Mouse (Mus musculus): ENCODE measurements around the gene Atp4b. TPM values are rescaled to one million over a fixed set of nuclear protein-coding genes. Genes with fewer than 3 reads are reported as not detected.

Atp4b gene
- polyA plus RNA-seq, 1 experiment from 2014 or later = not detected

GRCm38 (mm10) chr8:13353155-13353833, 43.3 kb downstream of the Atp4b start:
- WGBS = 90% methylated on average over 9 of the region's 9 CpGs
- DNase-seq (ENCODE audit: low spot score) (no peak), ATAC-seq (replicated peaks; ENCODE audit: insufficient number of reproducible peaks, low FRiP score, low TSS enrichment, low read depth) (no peak)
- peaks cover 31% of the 10 kb centered on the region for H3K36me3 ChIP-seq (replicated peaks; ENCODE audit: control insufficient read depth, insufficient read depth, low read depth, low read length)
- H3K9me3 ChIP-seq (replicated peaks; ENCODE audit: control insufficient read depth, low read length) = no peaks in the 10 kb centered on the region
- H3K9ac ChIP-seq (replicated peaks; ENCODE audit: low read length) = no peak overlapping the region
- no peak overlapping the region for H3K27ac ChIP-seq (replicated peaks; ENCODE audit: low read depth, low read length)
- no peaks in the 10 kb centered on the region for H3K27me3 ChIP-seq (ENCODE audit: control insufficient read depth, insufficient read depth, low read length)
- no peak overlapping the region for H3K4me3 ChIP-seq (ENCODE audit: low read depth, low read length)
- no peak overlapping the region for H3K4me2 ChIP-seq (ENCODE audit: low read depth, low read length)
- H3K4me1 ChIP-seq (ENCODE audit: control insufficient read depth, insufficient read depth, low read length) = no peaks in the 10 kb centered on the region

GRCm38 (mm10) chr8:13352601-13353000, 44.0 kb downstream of the Atp4b start:
- WGBS = 89% methylated on average over 8 of the region's 8 CpGs
- Histone ChIP-seq H3K36me3 (replicated peaks; ENCODE audit: control insufficient read depth, insufficient read depth, low read depth, low read length) (peaks cover 25% of the 10 kb centered on the region), H3K4me1 (ENCODE audit: control insufficient read depth, insufficient read depth, low read length) (no peaks in the 10 kb centered on the region), H3K9ac (replicated peaks; ENCODE audit: low read length) (no peak overlapping the region), H3K27ac (replicated peaks; ENCODE audit: low read depth, low read length) (no peak overlapping the region), H3K4me2 (ENCODE audit: low read depth, low read length) (no peak overlapping the region), H3K4me3 (ENCODE audit: low read depth, low read length) (no peak overlapping the region), H3K27me3 (ENCODE audit: control insufficient read depth, insufficient read depth, low read length) (no peaks in the 10 kb centered on the region), H3K9me3 (replicated peaks; ENCODE audit: control insufficient read depth, low read length) (no peaks in the 10 kb centered on the region)
- ATAC-seq (replicated peaks; ENCODE audit: insufficient number of reproducible peaks, low FRiP score, low TSS enrichment, low read depth) (no peak), DNase-seq (ENCODE audit: low spot score) (no peak)

- Histone ChIP-seq H3K4me2 (ENCODE audit: low read depth, low read length) (no peak overlapping the region), H3K9me3 (replicated peaks; ENCODE audit: control insufficient read depth, low read length) (no peaks in the 10 kb centered on the region), H3K4me3 (ENCODE audit: low read depth, low read length) (no peak overlapping the region), H3K27ac (replicated peaks; ENCODE audit: low read depth, low read length) (no peak overlapping the region), H3K27me3 (ENCODE audit: control insufficient read depth, insufficient read depth, low read length) (no peaks in the 10 kb centered on the region), H3K9ac (replicated peaks; ENCODE audit: low read length) (no peak overlapping the region), H3K4me1 (ENCODE audit: control insufficient read depth, insufficient read depth, low read length) (no peaks in the 10 kb centered on the region), H3K36me3 (replicated peaks; ENCODE audit: control insufficient read depth, insufficient read depth, low read depth, low read length) (peaks cover 27% of the 10 kb centered on the region)
- 89% methylated on average over 5 of the region's 5 CpGs for WGBS
- ATAC-seq (replicated peaks; ENCODE audit: insufficient number of reproducible peaks, low FRiP score, low TSS enrichment, low read depth) (no peak), DNase-seq (ENCODE audit: low spot score) (no peak)
Measured at GRCm38 (mm10) chr8:13351593-13351992, 45.0 kb downstream of the Atp4b start.

GRCm38 (mm10) chr8:13350052-13350451, 46.6 kb downstream of the Atp4b start:
- H3K9me3 ChIP-seq (replicated peaks; ENCODE audit: control insufficient read depth, low read length) = no peaks in the 10 kb centered on the region
- H3K4me1 ChIP-seq (ENCODE audit: control insufficient read depth, insufficient read depth, low read length) = no peaks in the 10 kb centered on the region
- H3K27me3 ChIP-seq (ENCODE audit: control insufficient read depth, insufficient read depth, low read length) = no peaks in the 10 kb centered on the region
- WGBS = 89% methylated on average over 7 of the region's 7 CpGs
- peaks cover 24% of the 10 kb centered on the region for H3K36me3 ChIP-seq (replicated peaks; ENCODE audit: control insufficient read depth, insufficient read depth, low read depth, low read length)
- ATAC-seq (replicated peaks; ENCODE audit: insufficient number of reproducible peaks, low FRiP score, low TSS enrichment, low read depth) = no peak
- no peak overlapping the region for H3K4me2 ChIP-seq (ENCODE audit: low read depth, low read length)
- H3K27ac ChIP-seq (replicated peaks; ENCODE audit: low read depth, low read length) = no peak overlapping the region
- no peak overlapping the region for H3K4me3 ChIP-seq (ENCODE audit: low read depth, low read length)
- DNase-seq (ENCODE audit: low spot score) = no peak
- no peak overlapping the region for H3K9ac ChIP-seq (replicated peaks; ENCODE audit: low read length)

GRCm38 (mm10) chr8:13343134-13343533, 53.5 kb downstream of the Atp4b start:
- WGBS = 96% methylated on average over 4 of the region's 4 CpGs
- H3K4me2 ChIP-seq (ENCODE audit: low read depth, low read length) = no peak overlapping the region
- peaks cover 2% of the 10 kb centered on the region; the same call in 1 of the 2 replicates for H3K4me1 ChIP-seq (ENCODE audit: control insufficient read depth, insufficient read depth, low read length)
- DNase-seq (ENCODE audit: low spot score) (no peak), ATAC-seq (replicated peaks; ENCODE audit: insufficient number of reproducible peaks, low FRiP score, low TSS enrichment, low read depth) (no peak)
- no peak overlapping the region for H3K4me3 ChIP-seq (ENCODE audit: low read depth, low read length)
- no peak overlapping the region for H3K9ac ChIP-seq (replicated peaks; ENCODE audit: low read length)
- H3K27me3 ChIP-seq (ENCODE audit: control insufficient read depth, insufficient read depth, low read length) = no peaks in the 10 kb centered on the region
- H3K9me3 ChIP-seq (replicated peaks; ENCODE audit: control insufficient read depth, low read length) = no peaks in the 10 kb centered on the region
- H3K36me3 ChIP-seq (replicated peaks; ENCODE audit: control insufficient read depth, insufficient read depth, low read depth, low read length) = peaks cover 21% of the 10 kb centered on the region
- H3K27ac ChIP-seq (replicated peaks; ENCODE audit: low read depth, low read length) = no peak overlapping the region

- H3K27ac ChIP-seq (replicated peaks; ENCODE audit: low read depth, low read length) = no peak overlapping the region
- peaks cover 21% of the 10 kb centered on the region for H3K36me3 ChIP-seq (replicated peaks; ENCODE audit: control insufficient read depth, insufficient read depth, low read depth, low read length)
- ATAC-seq (replicated peaks; ENCODE audit: insufficient number of reproducible peaks, low FRiP score, low TSS enrichment, low read depth) (no peak), DNase-seq (ENCODE audit: low spot score) (no peak)
- H3K4me2 ChIP-seq (ENCODE audit: low read depth, low read length) = no peak overlapping the region
- H3K4me3 ChIP-seq (ENCODE audit: low read depth, low read length) = no peak overlapping the region
- peaks cover 2% of the 10 kb centered on the region; the same call in 1 of the 2 replicates for H3K4me1 ChIP-seq (ENCODE audit: control insufficient read depth, insufficient read depth, low read length)
- H3K27me3 ChIP-seq (ENCODE audit: control insufficient read depth, insufficient read depth, low read length) = no peaks in the 10 kb centered on the region
- no peaks in the 10 kb centered on the region for H3K9me3 ChIP-seq (replicated peaks; ENCODE audit: control insufficient read depth, low read length)
- 96% methylated on average over 2 of the region's 2 CpGs for WGBS
- H3K9ac ChIP-seq (replicated peaks; ENCODE audit: low read length) = no peak overlapping the region
Measured at GRCm38 (mm10) chr8:13342340-13342739, 54.3 kb downstream of the Atp4b start.

GRCm38 (mm10) chr8:13340650-13341049, 56.0 kb downstream of the Atp4b start:
- WGBS = 83% methylated on average over 8 of the region's 8 CpGs
- ATAC-seq (replicated peaks; ENCODE audit: insufficient number of reproducible peaks, low FRiP score, low TSS enrichment, low read depth) (no peak), DNase-seq (ENCODE audit: low spot score) (no peak)
- Histone ChIP-seq H3K27ac (replicated peaks; ENCODE audit: low read depth, low read length) (no peak overlapping the region), H3K4me2 (ENCODE audit: low read depth, low read length) (peak overlapping the region; percentile 25; the same call in 1 of the 2 replicates), H3K4me1 (ENCODE audit: control insufficient read depth, insufficient read depth, low read length) (peaks cover 2% of the 10 kb centered on the region; the same call in 1 of the 2 replicates), H3K4me3 (ENCODE audit: low read depth, low read length) (no peak overlapping the region; the same call in 1 of the 2 replicates), H3K9ac (replicated peaks; ENCODE audit: low read length) (peak overlapping the region; percentile 18; the same call in 1 of the 2 replicates), H3K9me3 (replicated peaks; ENCODE audit: control insufficient read depth, low read length) (no peaks in the 10 kb centered on the region), H3K27me3 (ENCODE audit: control insufficient read depth, insufficient read depth, low read length) (no peaks in the 10 kb centered on the region), H3K36me3 (replicated peaks; ENCODE audit: control insufficient read depth, insufficient read depth, low read depth, low read length) (peaks cover 11% of the 10 kb centered on the region)

- peaks cover 11% of the 10 kb centered on the region for H3K36me3 ChIP-seq (replicated peaks; ENCODE audit: control insufficient read depth, insufficient read depth, low read depth, low read length)
- H3K4me1 ChIP-seq (ENCODE audit: control insufficient read depth, insufficient read depth, low read length) = peaks cover 2% of the 10 kb centered on the region; the same call in 1 of the 2 replicates
- H3K9me3 ChIP-seq (replicated peaks; ENCODE audit: control insufficient read depth, low read length) = no peaks in the 10 kb centered on the region
- DNase-seq (ENCODE audit: low spot score) (peak; percentile 11), ATAC-seq (replicated peaks; ENCODE audit: insufficient number of reproducible peaks, low FRiP score, low TSS enrichment, low read depth) (no peak)
- 6% methylated on average over 11 of the region's 11 CpGs for WGBS
- peak overlapping the region; percentile 95 for H3K4me3 ChIP-seq (ENCODE audit: low read depth, low read length)
- H3K4me2 ChIP-seq (ENCODE audit: low read depth, low read length) = peak overlapping the region; percentile 81
- H3K27me3 ChIP-seq (ENCODE audit: control insufficient read depth, insufficient read depth, low read length) = no peaks in the 10 kb centered on the region
- peak overlapping the region; percentile 96 for H3K9ac ChIP-seq (replicated peaks; ENCODE audit: low read length)
- H3K27ac ChIP-seq (replicated peaks; ENCODE audit: low read depth, low read length) = no peak overlapping the region
Measured at GRCm38 (mm10) chr8:13339646-13339990, 57.0 kb downstream of the Atp4b start.

Data from embryonic facial prominence, embryonic 11.5 days (tissue).